Mouse (Mus musculus) forebrain, postnatal 0 days (tissue): ENCODE results near the gene Mtpn. TPM values are rescaled to one million over a fixed set of nuclear protein-coding genes. Genes with fewer than 3 reads are reported as not detected.

ENCODE experiments used
- ATAC-seq: fragments of 200-750 bp; cut with Nextera tagmentation; 2 replicates; pipeline ENCODE4 v1.8.0; 2017; ENCODE audit warnings: mild to moderate bottlenecking, moderate library complexity
- DNase-seq: peaks from one replicate; pipeline ENCODE4 v3.0.0-alpha.2; 2015
- H3K27ac ChIP-seq: fragments of 300-500 bp; sonication (generic); 2 replicates; pipeline ENCODE4 v1.5.1; 2014; ENCODE audit warnings: low read depth, mild to moderate bottlenecking, antibody characterized with exemption, low read length, moderate library complexity, mixed read lengths
- H3K27me3 ChIP-seq: fragments of 300-500 bp; sonication (generic); 2 replicates; pipeline ENCODE4 v1.6.1; 2014; ENCODE audit warnings: mild to moderate bottlenecking, low read length, mixed read lengths; ENCODE audit not compliant: insufficient read depth
- H3K36me3 ChIP-seq: fragments of 300-500 bp; sonication (generic); 2 replicates; pipeline ENCODE4 v1.6.1; 2014; ENCODE audit warnings: mild to moderate bottlenecking, moderate library complexity; ENCODE audit not compliant: insufficient read depth
- H3K4me1 ChIP-seq: fragments of 300-500 bp; sonication (generic); 2 replicates; pipeline ENCODE4 v1.6.1; 2014; ENCODE audit warnings: antibody characterized with exemption; ENCODE audit not compliant: insufficient read depth
- H3K4me2 ChIP-seq: fragments of 300-500 bp; sonication (generic); 2 replicates; pipeline ENCODE4 v1.6.1; 2014; ENCODE audit warnings: low read depth, mild to moderate bottlenecking, moderate library complexity
- H3K4me3 ChIP-seq: fragments of 300-500 bp; sonication (generic); 2 replicates; pipeline ENCODE4 v1.5.1; 2014; ENCODE audit warnings: low read depth, low read length, mixed read lengths
- H3K9ac ChIP-seq: fragments of 300-500 bp; sonication (generic); 2 replicates; pipeline ENCODE4 v1.6.1; 2014; ENCODE audit warnings: mild to moderate bottlenecking
- H3K9me3 ChIP-seq: fragments of 300-500 bp; sonication (generic); 2 replicates; pipeline ENCODE4 v1.6.1; 2016; ENCODE audit warnings: low read length
- CTCF ChIP-seq: sonication (generic); IDR thresholded peaks from 2 replicates; pipeline ENCODE4 v1.5.1; 2016; ENCODE audit warnings: antibody characterized with exemption, control low read depth, low read depth
- WGBS: fragments of 180-500 bp; shearing (Covaris S2); extraction: QIAGEN DNeasy Blood & Tissue Kit; methylation state at CpG from one replicate; pipeline ENCODE4 v1.1.7; 2014; 5-methylcytosine and 5-hydroxymethylcytosine counted together
- microRNA-seq, 2 experiments: library from miRNA; unstranded; fragments of <30 nt; microRNA quantifications; one replicate each; pipeline ENCODE4; 2016
- polyA plus RNA-seq: library from polyadenylated mRNA; unstranded; fragments of >200 nt; fragmentation: Nextera tagmentation; extraction: Ambion mirVana; gene quantifications from 2 replicates; pipeline ENCODE4 v1.2.1, GENCODE M21; 2015
- total RNA-seq: library from RNA; depleted of rRNA; stranded (reverse); fragments of >200 nt; gene quantifications from 2 replicates; pipeline ENCODE4 v1.2.3, GENCODE M21; 2014; rRNA removed

Gene Mtpn
- total and polyA plus RNA-seq, 2 experiments from 2014 or later, result 267 to 295 TPM

DNA sequence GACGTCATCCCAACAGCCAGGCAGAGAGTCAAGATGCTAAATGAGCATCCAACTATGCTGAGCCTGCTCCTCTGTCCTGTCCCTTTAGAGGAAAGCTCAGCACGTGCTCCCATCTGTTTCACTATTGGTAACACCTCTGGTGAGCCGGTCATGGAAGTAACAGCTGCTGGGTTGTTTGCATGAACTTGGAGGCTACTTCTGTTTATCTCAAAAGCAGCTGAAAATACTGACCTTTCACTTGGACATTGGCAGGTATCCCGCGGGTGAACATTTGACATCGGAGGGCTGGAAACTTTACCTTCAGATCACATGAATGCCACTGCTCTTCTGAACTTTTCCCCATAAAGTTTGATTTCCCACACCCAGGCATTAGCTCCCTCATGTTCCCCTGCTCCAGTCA is 45.8 kb downstream of the Mtpn start:
- 87% methylated on average over 6 of the region's 6 CpGs for WGBS
- H3K9ac ChIP-seq, result no peak overlapping the region
- DNase-seq, result no peak
- H3K4me2 ChIP-seq, result no peak overlapping the region
- H3K4me3 ChIP-seq, result no peak overlapping the region
- no peak overlapping the region for H3K27ac ChIP-seq
- no peaks in the 10 kb centered on the region for H3K9me3 ChIP-seq
- ATAC-seq, result no peak
- no peaks in the 10 kb centered on the region for H3K27me3 ChIP-seq
- no peaks in the 10 kb centered on the region for H3K4me1 ChIP-seq
- no peak for TF ChIP-seq CTCF
- no peaks in the 10 kb centered on the region for H3K36me3 ChIP-seq

DNA sequence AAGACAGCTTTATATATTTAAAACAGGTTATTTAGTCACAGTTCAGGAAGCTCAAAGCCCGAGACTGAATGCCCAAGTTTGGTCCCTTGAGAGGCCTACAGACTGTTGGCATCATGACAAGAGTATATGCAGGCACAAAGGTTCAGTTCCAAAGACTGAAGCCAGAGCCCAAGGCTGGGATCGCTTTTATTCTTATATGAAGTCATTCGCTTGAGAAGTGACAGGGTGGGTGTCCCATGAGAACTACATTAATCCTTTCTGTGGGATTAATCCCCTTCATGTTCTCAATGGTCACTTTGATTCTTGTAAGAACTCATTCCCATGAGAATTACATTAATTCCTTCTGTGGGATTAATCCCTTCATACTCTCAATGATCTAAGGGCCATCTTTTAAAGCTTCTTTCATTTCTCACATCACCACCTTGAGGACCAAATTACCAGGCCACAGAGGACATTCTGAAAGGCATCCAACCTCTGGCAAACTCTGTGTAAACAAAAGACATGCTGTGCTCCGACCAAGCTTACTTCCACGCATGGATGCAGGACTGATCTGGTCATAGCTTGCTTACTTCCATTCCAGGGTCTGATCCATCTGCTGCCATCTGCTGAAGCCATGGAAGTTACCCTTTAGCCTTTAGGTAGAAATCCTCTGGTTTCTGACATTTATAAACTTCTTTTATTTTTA is 59.9 kb downstream of the Mtpn start:
- H3K4me2 ChIP-seq, result no peak overlapping the region
- H3K9me3 ChIP-seq, result no peaks in the 10 kb centered on the region
- H3K9ac ChIP-seq, result no peak overlapping the region
- DNase-seq, result no peak
- 17% methylated on average over 5 of the region's 5 CpGs for WGBS
- H3K36me3 ChIP-seq, result no peaks in the 10 kb centered on the region
- no peak for ATAC-seq
- no peak overlapping the region for H3K4me3 ChIP-seq
- H3K27ac ChIP-seq, result no peak overlapping the region
- no peak for TF ChIP-seq CTCF
- no peaks in the 10 kb centered on the region for H3K27me3 ChIP-seq
- H3K4me1 ChIP-seq, result no peaks in the 10 kb centered on the region

DNA sequence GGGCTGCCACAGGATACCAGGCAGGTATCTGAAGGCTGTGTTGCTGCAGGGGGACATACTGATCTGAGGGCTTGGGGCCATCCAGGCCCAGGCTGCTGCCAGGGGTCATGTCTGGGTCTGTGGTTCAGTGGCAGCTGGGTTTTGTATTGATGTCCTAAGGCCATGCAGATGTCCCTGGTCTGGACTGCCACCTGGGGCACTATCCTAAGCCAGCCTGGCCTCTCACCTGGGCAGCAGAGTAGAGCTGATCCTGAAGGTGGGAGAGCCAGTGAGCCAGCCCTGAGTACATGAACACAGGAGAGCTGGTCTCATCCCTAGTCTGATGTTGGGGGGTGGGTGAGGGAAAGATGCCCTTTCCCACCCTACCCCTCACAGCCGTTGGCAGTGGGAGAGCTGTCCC is 62.9 kb downstream of the Mtpn start:
- no peak overlapping the region for H3K4me2 ChIP-seq

DNA sequence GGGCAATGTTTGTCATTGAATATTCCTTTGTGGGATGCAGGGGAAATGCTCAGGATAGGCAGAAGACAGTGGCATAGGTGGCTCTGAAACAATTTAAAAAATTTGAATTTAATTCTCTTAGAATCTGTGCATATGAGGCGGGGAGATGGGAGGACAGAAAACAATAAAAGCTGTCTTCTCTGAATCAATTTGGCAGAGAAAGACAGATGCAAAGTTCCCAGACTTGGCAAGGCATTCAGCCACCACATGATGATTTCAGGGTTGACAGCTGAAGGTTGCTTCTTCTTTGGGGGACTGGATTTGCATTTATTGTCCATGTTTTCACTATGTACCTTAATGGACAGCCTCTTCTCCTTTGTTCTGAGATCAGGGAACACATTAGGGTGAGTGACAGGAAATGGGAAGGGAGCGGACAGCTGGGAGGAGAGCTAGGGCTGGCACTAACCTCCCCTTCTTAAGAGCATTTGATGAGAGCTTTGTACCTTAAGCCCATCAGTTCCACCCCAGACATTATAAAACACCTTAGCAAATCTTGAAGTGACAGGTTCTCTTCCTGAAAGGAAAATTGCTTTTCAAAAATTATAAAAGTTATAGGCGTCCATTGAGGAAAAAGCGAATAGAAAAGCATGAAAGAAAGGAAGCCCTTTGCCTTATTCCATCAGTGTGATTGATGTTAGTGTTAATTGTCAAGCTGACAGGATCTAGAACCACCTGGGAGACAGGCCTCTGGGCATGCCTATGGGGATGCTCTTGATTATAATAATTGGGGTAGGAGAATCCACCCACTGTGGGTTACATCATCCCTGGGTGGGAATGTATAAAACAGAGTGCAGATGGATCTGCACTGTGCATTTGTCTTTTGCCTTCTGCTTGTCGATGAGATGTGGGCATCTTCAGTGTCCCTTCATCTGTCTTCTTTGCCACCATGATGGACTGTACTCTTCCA is 76.0 kb downstream of the Mtpn start:
- TF ChIP-seq CTCF, result no peak
- H3K27me3 ChIP-seq, result no peaks in the 10 kb centered on the region
- ATAC-seq (peak; percentile 71), DNase-seq (peak; percentile 25)
- H3K4me3 ChIP-seq, result no peak overlapping the region
- WGBS, result 69% methylated on average over 5 of the region's 5 CpGs
- no peaks in the 10 kb centered on the region for H3K4me1 ChIP-seq
- no peaks in the 10 kb centered on the region for H3K36me3 ChIP-seq
- no peaks in the 10 kb centered on the region for H3K9me3 ChIP-seq
- H3K9ac ChIP-seq, result no peak overlapping the region
- no peak overlapping the region for H3K27ac ChIP-seq
- H3K4me2 ChIP-seq, result no peak overlapping the region

More for the DNA sequence above, 62.9 kb downstream of the Mtpn start:
- Histone ChIP-seq H3K4me3 (no peak overlapping the region), H3K9me3 (no peaks in the 10 kb centered on the region), H3K9ac (no peak overlapping the region), H3K27me3 (no peaks in the 10 kb centered on the region), H3K4me1 (no peaks in the 10 kb centered on the region), H3K27ac (no peak overlapping the region), H3K36me3 (no peaks in the 10 kb centered on the region)
- DNase-seq (no peak), ATAC-seq (no peak)
- 83% methylated on average over 1 of the region's 1 CpGs for WGBS
- TF ChIP-seq CTCF, result no peak

DNA sequence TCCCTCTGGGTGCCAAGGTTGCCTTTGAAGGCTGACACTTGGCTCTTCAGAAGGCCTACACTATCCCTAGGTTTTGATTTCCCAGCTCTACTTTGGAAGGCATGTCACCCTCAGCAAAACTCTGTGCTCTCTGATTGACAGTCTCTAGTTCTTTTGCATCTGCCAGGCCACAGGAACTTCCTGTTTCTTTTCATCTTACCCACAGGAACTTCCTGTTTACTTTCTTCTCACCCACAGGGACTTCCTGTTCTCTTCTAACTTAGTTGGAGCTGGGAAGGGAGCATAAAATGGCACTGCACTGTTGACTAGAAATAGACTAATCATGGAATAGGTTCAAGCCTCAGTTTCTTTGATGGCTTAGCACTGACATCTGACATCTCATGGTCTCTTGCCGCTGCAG is 77.2 kb downstream of the Mtpn start:
- WGBS, result 94% methylated on average over 1 of the region's 1 CpGs
- no peak for TF ChIP-seq CTCF
- Histone ChIP-seq H3K4me2 (no peak overlapping the region), H3K27me3 (no peaks in the 10 kb centered on the region), H3K9ac (no peak overlapping the region), H3K36me3 (no peaks in the 10 kb centered on the region), H3K4me1 (no peaks in the 10 kb centered on the region), H3K9me3 (no peaks in the 10 kb centered on the region), H3K4me3 (no peak overlapping the region), H3K27ac (no peak overlapping the region)
- ATAC-seq (no peak), DNase-seq (no peak)

Small RNAs within 50 kb of the gene (microRNA-seq; reads per million reads assigned to microRNA genes)
- 0 reads per million in 2 experiments for gene Gm23053

Other genes with a start within 250 kb of the Mtpn start
- 11.2 and 17.8 TPM in 2 replicates for gene Slc13a4, start 231.8 kb downstream of the Mtpn start, total RNA-seq
- gene Slc13a4, start 231.8 kb downstream of the Mtpn start, polyA plus RNA-seq, result 13.3 and 14.3 TPM in 2 replicates
- 0.86 and 2.4 TPM in 2 replicates for gene Fam180a, start 213.7 kb downstream of the Mtpn start, total RNA-seq
- 3.0 and 4.7 TPM in 2 replicates for gene Fam180a, start 213.7 kb downstream of the Mtpn start, polyA plus RNA-seq